Mouse (Mus musculus) heart, embryonic 10.5 days (tissue): ENCODE measurements around the gene Nelfe. TPM values are rescaled to one million over a fixed set of nuclear protein-coding genes. Genes with fewer than 3 reads are reported as not detected.
"Not testable (repeated sequence)": the region's sequence is repeated elsewhere in the genome, so short reads cannot be mapped to it uniquely, and the experiment has no call there.

Experiments
- DNase-seq: peaks from one replicate; pipeline ENCODE4 v3.0.0-alpha.2; 2017; ENCODE audit warnings: low spot score
- H3K27ac ChIP-seq: fragments of 300-500 bp; sonication (generic); 2 replicates; pipeline ENCODE4 v1.5.1; 2016; ENCODE audit warnings: mild to moderate bottlenecking
- H3K27me3 ChIP-seq: fragments of 300-500 bp; sonication (generic); 2 replicates; pipeline ENCODE4 v1.6.1; 2016; ENCODE audit warnings: mild to moderate bottlenecking; ENCODE audit not compliant: poor library complexity, insufficient read depth, severe bottlenecking
- H3K36me3 ChIP-seq: fragments of 300-500 bp; sonication (generic); 2 replicates; pipeline ENCODE4 v1.6.1; 2016; ENCODE audit warnings: mild to moderate bottlenecking, moderate library complexity
- H3K4me1 ChIP-seq: fragments of 300-500 bp; sonication (generic); 2 replicates; pipeline ENCODE4 v1.6.1; 2016; ENCODE audit warnings: mild to moderate bottlenecking
- H3K4me3 ChIP-seq: fragments of 300-500 bp; sonication (generic); 2 replicates; pipeline ENCODE4 v1.5.1; 2016; ENCODE audit warnings: mild to moderate bottlenecking, moderate library complexity
- H3K9me3 ChIP-seq: fragments of 300-500 bp; sonication (generic); 2 replicates; pipeline ENCODE4 v1.6.1; 2016; ENCODE audit warnings: mild to moderate bottlenecking, moderate library complexity
- WGBS: fragments of 180-500 bp; shearing (Covaris S2); methylation state at CpG from one replicate; pipeline ENCODE4 v1.1.7; 2016; 5-methylcytosine and 5-hydroxymethylcytosine counted together
- microRNA-seq: library from miRNA; unstranded; fragments of <30 nt; microRNA quantifications from one replicate; pipeline ENCODE4, GENCODE M21; 2017
- polyA plus RNA-seq: library from polyadenylated mRNA; unstranded; fragments of >200 nt; fragmentation: Nextera tagmentation; extraction: Ambion mirVana; gene quantifications from 2 replicates; pipeline ENCODE4 v1.2.1, GENCODE M21; 2016

The Nelfe gene
- polyA plus RNA-seq, 1 experiment from 2014 or later, result 104 TPM

GRCm38 (mm10) chr17:34898706-34899052, 48.5 kb downstream of the Nelfe start:
- no peaks in the 10 kb centered on the region for H3K9me3 ChIP-seq
- peaks cover 43% of the 10 kb centered on the region for H3K4me1 ChIP-seq
- no peaks in the 10 kb centered on the region for H3K27me3 ChIP-seq
- no peak for DNase-seq
- H3K4me3 ChIP-seq, result peak overlapping the region; percentile 99
- 1% methylated on average over 30 of the region's 47 CpGs for WGBS
- H3K36me3 ChIP-seq, result peaks cover 35% of the 10 kb centered on the region
- peak overlapping the region; percentile 99 for H3K27ac ChIP-seq

GRCm38 (mm10) chr17:34899053-34899889, 49.1 kb downstream of the Nelfe start:
- Histone ChIP-seq H3K36me3 (peaks cover 41% of the 10 kb centered on the region), H3K27me3 (no peaks in the 10 kb centered on the region), H3K9me3 (no peaks in the 10 kb centered on the region), H3K4me1 (peaks cover 38% of the 10 kb centered on the region), H3K27ac (peak overlapping the region; percentile 99), H3K4me3 (peak overlapping the region; percentile 99)
- under 1% methylated on average over 37 of the region's 45 CpGs for WGBS
- peak; percentile 78 for DNase-seq

- DNase-seq, result no peak
- WGBS, result 9% methylated on average over 5 of the region's 5 CpGs
- Histone ChIP-seq H3K9me3 (no peaks in the 10 kb centered on the region), H3K4me3 (peak overlapping the region; percentile 99), H3K27me3 (no peaks in the 10 kb centered on the region), H3K4me1 (peaks cover 35% of the 10 kb centered on the region), H3K27ac (peak overlapping the region; percentile 99), H3K36me3 (peaks cover 47% of the 10 kb centered on the region)
These were observed 49.7 kb downstream of the Nelfe start for GRCm38 (mm10) chr17:34899890-34900243.

- H3K27me3 ChIP-seq, H3K27ac ChIP-seq, DNase-seq, H3K4me3 ChIP-seq, H3K9me3 ChIP-seq: not testable (repeated sequence)
- Histone ChIP-seq H3K4me1 (peaks cover 26% of the 10 kb centered on the region), H3K36me3 (peaks cover 52% of the 10 kb centered on the region)
These were observed 50.6 kb downstream of the Nelfe start for GRCm38 (mm10) chr17:34900826-34901225.

GRCm38 (mm10) chr17:34901948-34902347, 51.8 kb downstream of the Nelfe start:
- not testable (repeated sequence) for H3K9me3 ChIP-seq, DNase-seq, H3K27ac ChIP-seq, H3K4me3 ChIP-seq, H3K27me3 ChIP-seq
- 93% methylated on average over 9 of the region's 10 CpGs for WGBS
- peaks cover 14% of the 10 kb centered on the region for H3K4me1 ChIP-seq
- peaks cover 55% of the 10 kb centered on the region for H3K36me3 ChIP-seq

- H3K27me3 ChIP-seq, result no peaks in the 10 kb centered on the region
- 88% methylated on average over 9 of the region's 9 CpGs for WGBS
- H3K9me3 ChIP-seq, result no peaks in the 10 kb centered on the region
- H3K36me3 ChIP-seq, result peaks cover 65% of the 10 kb centered on the region
- H3K4me1 ChIP-seq, result peaks cover 6% of the 10 kb centered on the region
- no peak for DNase-seq
- no peak overlapping the region for H3K27ac ChIP-seq
- H3K4me3 ChIP-seq, result no peak overlapping the region
These were observed 52.7 kb downstream of the Nelfe start for GRCm38 (mm10) chr17:34902895-34903294.

Small RNA genes lying within 50 kb of the gene (microRNA-seq; reads per million reads assigned to microRNA genes)
- gene Mir6970 (1.3 reads per million), gene Mir6971 (not detected), gene Mir6972 (not detected)

Other genes starting within 250 kb of the Nelfe start
- 139 and 157 TPM in 2 replicates for gene Rnf5, start 246.7 kb upstream of the Nelfe start, polyA plus RNA-seq
- 44.8 and 57.8 TPM in 2 replicates for gene Agpat1, start 246.1 kb upstream of the Nelfe start, polyA plus RNA-seq
- gene Egfl8, start 234.4 kb upstream of the Nelfe start, polyA plus RNA-seq, result 0.49 and 1.7 TPM in 2 replicates
- gene Ppt2, start 221.9 kb upstream of the Nelfe start, polyA plus RNA-seq, result 24.3 and 27.5 TPM in 2 replicates
- gene Prrt1, start 220.9 kb upstream of the Nelfe start, polyA plus RNA-seq, result 0.11 TPM in 1 of 2 replicates, not detected in the other
- 12.6 TPM in 2 replicates for gene Fkbpl, start 205.6 kb upstream of the Nelfe start, polyA plus RNA-seq
- gene Atf6b, start 203.2 kb upstream of the Nelfe start, polyA plus RNA-seq, result 74.0 and 76.8 TPM in 2 replicates
- gene Tnxb, start 179.9 kb upstream of the Nelfe start, polyA plus RNA-seq, result 0.04 and 0.07 TPM in 2 replicates
- not detected in 2 replicates for gene C4b, start 106.5 kb upstream of the Nelfe start, polyA plus RNA-seq
- not detected in 2 replicates for gene Cyp21a1, start 45.8 kb upstream of the Nelfe start, polyA plus RNA-seq
- 22.3 and 22.8 TPM in 2 replicates for gene Stk19, start 13.4 kb upstream of the Nelfe start, polyA plus RNA-seq
- 48.1 and 62.2 TPM in 2 replicates for gene Dxo, start 13.4 kb upstream of the Nelfe start, polyA plus RNA-seq
- gene Skiv2l, start 181 bp upstream of the Nelfe start, polyA plus RNA-seq, result 39.9 and 43.6 TPM in 2 replicates
- gene Cfb, start 12.1 kb downstream of the Nelfe start, polyA plus RNA-seq, result 1.3 and 11.4 TPM in 2 replicates
- 2.2 and 4.1 TPM in 2 replicates for gene Zbtb12, start 29.1 kb downstream of the Nelfe start, polyA plus RNA-seq
- not detected in 2 replicates for gene Gm20547, start 31.7 kb downstream of the Nelfe start, polyA plus RNA-seq
- gene C2, start 47.9 kb downstream of the Nelfe start, polyA plus RNA-seq, result 0.67 and 1.6 TPM in 2 replicates
- 46.3 and 66.0 TPM in 2 replicates for gene Ehmt2, start 48.1 kb downstream of the Nelfe start, polyA plus RNA-seq
- 0.10 and 0.41 TPM in 2 replicates for gene Slc44a4, start 64.1 kb downstream of the Nelfe start, polyA plus RNA-seq
- 21.3 and 25.5 TPM in 2 replicates for gene Neu1, start 80.9 kb downstream of the Nelfe start, polyA plus RNA-seq
- 0.20 TPM in 1 of 2 replicates, not detected in the other for gene Hspa1b, start 108.8 kb downstream of the Nelfe start, polyA plus RNA-seq
- 0.52 TPM in 1 of 2 replicates, not detected in the other for gene Gm20481, start 119.5 kb downstream of the Nelfe start, polyA plus RNA-seq
- 1.8 and 2.4 TPM in 2 replicates for gene Hspa1a, start 121.8 kb downstream of the Nelfe start, polyA plus RNA-seq
- 1.6 and 1.7 TPM in 2 replicates for gene Hspa1l, start 122.3 kb downstream of the Nelfe start, polyA plus RNA-seq
- 197 and 247 TPM in 2 replicates for gene Lsm2, start 131.5 kb downstream of the Nelfe start, polyA plus RNA-seq
- 112 and 166 TPM in 2 replicates for gene Vars, start 150.6 kb downstream of the Nelfe start, polyA plus RNA-seq
- 0.26 and 0.34 TPM in 2 replicates for gene Vwa7, start 166.2 kb downstream of the Nelfe start, polyA plus RNA-seq
- gene Sapcd1, start 177.6 kb downstream of the Nelfe start, polyA plus RNA-seq, result 3.3 and 4.0 TPM in 2 replicates
- 3.9 and 5.4 TPM in 2 replicates for gene Msh5, start 196.4 kb downstream of the Nelfe start, polyA plus RNA-seq
- 374 and 380 TPM in 2 replicates for gene Clic1, start 199.6 kb downstream of the Nelfe start, polyA plus RNA-seq
- 192 and 290 TPM in 2 replicates for gene Ddah2, start 208.6 kb downstream of the Nelfe start, polyA plus RNA-seq
- not detected in 2 replicates for gene Ly6g6c, start 215.0 kb downstream of the Nelfe start, polyA plus RNA-seq
- 0.63 and 1.0 TPM in 2 replicates for gene Mpig6b, start 215.8 kb downstream of the Nelfe start, polyA plus RNA-seq
- gene Ly6g6e, start 226.5 kb downstream of the Nelfe start, polyA plus RNA-seq, result 0.18 and 0.39 TPM in 2 replicates
- gene Ly6g6d, start 227.7 kb downstream of the Nelfe start, polyA plus RNA-seq, result 2.5 and 2.6 TPM in 2 replicates
- 0.91 and 1.0 TPM in 2 replicates for gene Ly6g6f, start 235.2 kb downstream of the Nelfe start, polyA plus RNA-seq
- 66.7 and 69.8 TPM in 2 replicates for gene Abhd16a, start 238.9 kb downstream of the Nelfe start, polyA plus RNA-seq